Mouse (Mus musculus): ENCODE data around the gene Cpne4. TPM values are rescaled to one million over a fixed set of nuclear protein-coding genes. Genes with fewer than 3 reads are reported as not detected.

Gene Cpne4
- total and polyA plus RNA-seq, 2 experiments = not detected

GRCm38 (mm10) chr9:104853701-104854100 is 306.6 kb downstream of the Cpne4 start:
- WGBS = 71% methylated on average over 3 of the region's 3 CpGs

GRCm38 (mm10) chr9:104854245-104854921 is 307.3 kb downstream of the Cpne4 start:
- H3K79me2 ChIP-seq (ENCODE audit: control insufficient read depth, insufficient read depth, low read length) = no peaks in the 10 kb centered on the region
- no peaks in the 10 kb centered on the region for H3K27me3 ChIP-seq (ENCODE audit: control insufficient read depth, insufficient read depth, low read length)
- no peaks in the 10 kb centered on the region for H3K36me3 ChIP-seq (ENCODE audit: control insufficient read depth, insufficient read depth, low read length)
- no peak for DNase-seq (ENCODE audit: extremely low read depth, low read depth, low spot score)
- H3K9ac ChIP-seq (ENCODE audit: low read depth, low read length) = no peak overlapping the region
- TF ChIP-seq POLR2A (IDR thresholded peaks at IDR 0.05; ENCODE audit: extremely low read depth, insufficient read depth, low read length) = no peak
- no peak for TF ChIP-seq CTCF (IDR thresholded peaks at IDR 0.05; ENCODE audit: low read depth, low read length)
- no peak overlapping the region for H3K27ac ChIP-seq (replicated peaks; ENCODE audit: insufficient read depth, low read depth, low read length)
- no peaks in the 10 kb centered on the region for H3K4me1 ChIP-seq (ENCODE audit: control insufficient read depth, insufficient read depth, low read length)
- H3K4me3 ChIP-seq (ENCODE audit: insufficient read depth, low read depth, low read length) = no peak overlapping the region
- WGBS = 70% methylated on average over 6 of the region's 6 CpGs

More at GRCm38 (mm10) chr9:104853701-104854100, 306.6 kb downstream of the Cpne4 start:
- no peak for DNase-seq (ENCODE audit: extremely low read depth, low read depth, low spot score)
- no peak overlapping the region for H3K27ac ChIP-seq (replicated peaks; ENCODE audit: insufficient read depth, low read depth, low read length)
- no peaks in the 10 kb centered on the region for H3K36me3 ChIP-seq (ENCODE audit: control insufficient read depth, insufficient read depth, low read length)
- H3K4me3 ChIP-seq (ENCODE audit: insufficient read depth, low read depth, low read length) = no peak overlapping the region
- no peaks in the 10 kb centered on the region for H3K27me3 ChIP-seq (ENCODE audit: control insufficient read depth, insufficient read depth, low read length)
- no peaks in the 10 kb centered on the region for H3K79me2 ChIP-seq (ENCODE audit: control insufficient read depth, insufficient read depth, low read length)
- TF ChIP-seq POLR2A (IDR thresholded peaks at IDR 0.05; ENCODE audit: extremely low read depth, insufficient read depth, low read length) = no peak
- no peak for TF ChIP-seq CTCF (IDR thresholded peaks at IDR 0.05; ENCODE audit: low read depth, low read length)
- no peak overlapping the region for H3K9ac ChIP-seq (ENCODE audit: low read depth, low read length)
- H3K4me1 ChIP-seq (ENCODE audit: control insufficient read depth, insufficient read depth, low read length) = no peaks in the 10 kb centered on the region

GRCm38 (mm10) chr9:104865830-104866229 is 318.7 kb downstream of the Cpne4 start:
- H3K4me1 ChIP-seq (ENCODE audit: control insufficient read depth, insufficient read depth, low read length) = no peaks in the 10 kb centered on the region
- no peaks in the 10 kb centered on the region for H3K36me3 ChIP-seq (ENCODE audit: control insufficient read depth, insufficient read depth, low read length)
- no peak overlapping the region for H3K27ac ChIP-seq (replicated peaks; ENCODE audit: insufficient read depth, low read depth, low read length)
- H3K79me2 ChIP-seq (ENCODE audit: control insufficient read depth, insufficient read depth, low read length) = no peaks in the 10 kb centered on the region
- no peak for DNase-seq (ENCODE audit: extremely low read depth, low read depth, low spot score)
- no peak overlapping the region for H3K9ac ChIP-seq (ENCODE audit: low read depth, low read length)
- 72% methylated on average over 1 of the region's 1 CpGs for WGBS
- TF ChIP-seq CTCF (IDR thresholded peaks at IDR 0.05; ENCODE audit: low read depth, low read length) (no peak), POLR2A (IDR thresholded peaks at IDR 0.05; ENCODE audit: extremely low read depth, insufficient read depth, low read length) (no peak)
- H3K4me3 ChIP-seq (ENCODE audit: insufficient read depth, low read depth, low read length) = no peak overlapping the region
- H3K27me3 ChIP-seq (ENCODE audit: control insufficient read depth, insufficient read depth, low read length) = no peaks in the 10 kb centered on the region

- H3K36me3 ChIP-seq (ENCODE audit: control insufficient read depth, insufficient read depth, low read length) = no peaks in the 10 kb centered on the region
- no peak overlapping the region for H3K9ac ChIP-seq (ENCODE audit: low read depth, low read length)
- H3K27me3 ChIP-seq (ENCODE audit: control insufficient read depth, insufficient read depth, low read length) = no peaks in the 10 kb centered on the region
- TF ChIP-seq POLR2A (IDR thresholded peaks at IDR 0.05; ENCODE audit: extremely low read depth, insufficient read depth, low read length) = no peak
- no peak for TF ChIP-seq CTCF (IDR thresholded peaks at IDR 0.05; ENCODE audit: low read depth, low read length)
- H3K4me1 ChIP-seq (ENCODE audit: control insufficient read depth, insufficient read depth, low read length) = no peaks in the 10 kb centered on the region
- H3K27ac ChIP-seq (replicated peaks; ENCODE audit: insufficient read depth, low read depth, low read length) = no peak overlapping the region
- DNase-seq (ENCODE audit: extremely low read depth, low read depth, low spot score) = no peak
- 84% methylated on average over 4 of the region's 4 CpGs for WGBS
- no peaks in the 10 kb centered on the region for H3K79me2 ChIP-seq (ENCODE audit: control insufficient read depth, insufficient read depth, low read length)
- H3K4me3 ChIP-seq (ENCODE audit: insufficient read depth, low read depth, low read length) = no peak overlapping the region
These were observed 325.5 kb downstream of the Cpne4 start for GRCm38 (mm10) chr9:104872586-104872985.

GRCm38 (mm10) chr9:104874157-104874556 is 327.1 kb downstream of the Cpne4 start:
- H3K4me1 ChIP-seq (ENCODE audit: control insufficient read depth, insufficient read depth, low read length) = no peaks in the 10 kb centered on the region
- H3K36me3 ChIP-seq (ENCODE audit: control insufficient read depth, insufficient read depth, low read length) = no peaks in the 10 kb centered on the region
- H3K27me3 ChIP-seq (ENCODE audit: control insufficient read depth, insufficient read depth, low read length) = no peaks in the 10 kb centered on the region
- H3K4me3 ChIP-seq (ENCODE audit: insufficient read depth, low read depth, low read length) = no peak overlapping the region
- no peak overlapping the region for H3K9ac ChIP-seq (ENCODE audit: low read depth, low read length)
- 68% methylated on average over 3 of the region's 3 CpGs for WGBS
- peak; percentile 10 for DNase-seq (ENCODE audit: extremely low read depth, low read depth, low spot score)
- no peaks in the 10 kb centered on the region for H3K79me2 ChIP-seq (ENCODE audit: control insufficient read depth, insufficient read depth, low read length)
- no peak overlapping the region for H3K27ac ChIP-seq (replicated peaks; ENCODE audit: insufficient read depth, low read depth, low read length)
- no peak for TF ChIP-seq CTCF (IDR thresholded peaks at IDR 0.05; ENCODE audit: low read depth, low read length)
- TF ChIP-seq POLR2A (IDR thresholded peaks at IDR 0.05; ENCODE audit: extremely low read depth, insufficient read depth, low read length) = no peak

GRCm38 (mm10) chr9:104877014-104877413 is 329.9 kb downstream of the Cpne4 start:
- Histone ChIP-seq H3K4me3 (ENCODE audit: insufficient read depth, low read depth, low read length) (no peak overlapping the region), H3K36me3 (ENCODE audit: control insufficient read depth, insufficient read depth, low read length) (no peaks in the 10 kb centered on the region), H3K27ac (replicated peaks; ENCODE audit: insufficient read depth, low read depth, low read length) (no peak overlapping the region), H3K27me3 (ENCODE audit: control insufficient read depth, insufficient read depth, low read length) (no peaks in the 10 kb centered on the region), H3K79me2 (ENCODE audit: control insufficient read depth, insufficient read depth, low read length) (no peaks in the 10 kb centered on the region), H3K4me1 (ENCODE audit: control insufficient read depth, insufficient read depth, low read length) (no peaks in the 10 kb centered on the region), H3K9ac (ENCODE audit: low read depth, low read length) (no peak overlapping the region)
- 57% methylated on average over 3 of the region's 3 CpGs for WGBS
- no peak for DNase-seq (ENCODE audit: extremely low read depth, low read depth, low spot score)
- TF ChIP-seq POLR2A (IDR thresholded peaks at IDR 0.05; ENCODE audit: extremely low read depth, insufficient read depth, low read length) (no peak), CTCF (IDR thresholded peaks at IDR 0.05; ENCODE audit: low read depth, low read length) (no peak)
